Mouse (Mus musculus): Measurements from ENCODE around the gene Tsen2. TPM values are rescaled to one million over a fixed set of nuclear protein-coding genes. Genes with fewer than 3 reads are reported as not detected.
A peak's percentile ranks its signal among the peaks of the same experiment; 100 is the strongest.

Gene Tsen2
- 1 to 10 TPM; 6.8 to 8.7 TPM for total RNA-seq (2021)
- long read RNA-seq, experiment 1, transcript Tsen2-201 (12 exons, 2,106 nt), result major isoform, 8 of 13 reads
- long read RNA-seq, experiment 1, partial matches to known transcripts, result 4 of 13 reads
- long read RNA-seq, experiment 1, other reads (novel, unspliced or antisense), result 0 of 13 reads
- long read RNA-seq, experiment 2, transcript Tsen2-201 (12 exons, 2,106 nt), result major isoform, 11 of 26 reads
- long read RNA-seq, experiment 2, partial matches to known transcripts, result 12 of 26 reads
- long read RNA-seq, experiment 2, other reads (novel, unspliced or antisense), result 3 of 26 reads

- peak; percentile 94 to 97 for DNase-seq (ENCODE audit: low spot score in 2 of 2)
Measured at GRCm38 (mm10) chr6:115544442-115544970, at the start of gene Tsen2. Tsen2 (plus strand) TSS chr6:115544664.

- no peak for DNase-seq (ENCODE audit: low spot score in 2 of 2)
Measured at GRCm38 (mm10) chr6:115499540-115499939, 44.9 kb upstream of the Tsen2 start.

- no peak for DNase-seq (ENCODE audit: low spot score in 2 of 2)
Measured at GRCm38 (mm10) chr6:115500234-115500633, 44.2 kb upstream of the Tsen2 start.

- peak; percentile 32 to 36 for DNase-seq (ENCODE audit: low spot score in 2 of 2)
Measured at GRCm38 (mm10) chr6:115501131-115501530, 43.3 kb upstream of the Tsen2 start.

- DNase-seq (ENCODE audit: low spot score in 2 of 2), result no peak
Measured at GRCm38 (mm10) chr6:115503038-115503437, 41.4 kb upstream of the Tsen2 start.

- DNase-seq (ENCODE audit: low spot score in 2 of 2), result no peak
Measured at GRCm38 (mm10) chr6:115503549-115504159, 40.8 kb upstream of the Tsen2 start.

- no peak for DNase-seq (ENCODE audit: low spot score in 2 of 2)
Measured at GRCm38 (mm10) chr6:115504160-115504558, 40.3 kb upstream of the Tsen2 start.

GRCm38 (mm10) chr6:115504915-115505314 is 39.5 kb upstream of the Tsen2 start:
- no peak for DNase-seq (ENCODE audit: low spot score in 2 of 2)

GRCm38 (mm10) chr6:115506425-115506824 is 38.0 kb upstream of the Tsen2 start:
- no peak for DNase-seq (ENCODE audit: low spot score in 2 of 2)

- DNase-seq (ENCODE audit: low spot score in 2 of 2), result no peak
Measured at GRCm38 (mm10) chr6:115511447-115511846, 33.0 kb upstream of the Tsen2 start.

- no peak for DNase-seq (ENCODE audit: low spot score in 2 of 2)
Measured at GRCm38 (mm10) chr6:115513207-115513606, 31.3 kb upstream of the Tsen2 start.

GRCm38 (mm10) chr6:115517904-115518303 is 26.6 kb upstream of the Tsen2 start:
- DNase-seq (ENCODE audit: low spot score in 2 of 2), result no peak

GRCm38 (mm10) chr6:115518352-115518751 is 26.1 kb upstream of the Tsen2 start:
- DNase-seq (ENCODE audit: low spot score in 2 of 2), result no peak

- DNase-seq (ENCODE audit: low spot score in 2 of 2), result no peak
Measured at GRCm38 (mm10) chr6:115519275-115519699, 25.2 kb upstream of the Tsen2 start.

GRCm38 (mm10) chr6:115521923-115522322 is 22.5 kb upstream of the Tsen2 start:
- DNase-seq (ENCODE audit: low spot score in 2 of 2), result no peak

- no peak for DNase-seq (ENCODE audit: low spot score in 2 of 2)
Measured at GRCm38 (mm10) chr6:115522691-115523146, 21.7 kb upstream of the Tsen2 start.

- DNase-seq (ENCODE audit: low spot score in 2 of 2), result no peak
Measured at GRCm38 (mm10) chr6:115523201-115523600, 21.3 kb upstream of the Tsen2 start.

- no peak for DNase-seq (ENCODE audit: low spot score in 2 of 2)
Measured at GRCm38 (mm10) chr6:115524449-115524990, 19.9 kb upstream of the Tsen2 start.

GRCm38 (mm10) chr6:115527418-115527817 is 17.0 kb upstream of the Tsen2 start:
- DNase-seq (ENCODE audit: low spot score in 2 of 2), result no peak

GRCm38 (mm10) chr6:115528372-115528771 is 16.1 kb upstream of the Tsen2 start:
- no peak for DNase-seq (ENCODE audit: low spot score in 2 of 2)

GRCm38 (mm10) chr6:115534617-115535016 is 9.8 kb upstream of the Tsen2 start:
- no peak for DNase-seq (ENCODE audit: low spot score in 2 of 2)

GRCm38 (mm10) chr6:115536169-115536568 is 8.3 kb upstream of the Tsen2 start:
- no peak for DNase-seq (ENCODE audit: low spot score in 2 of 2)
